Mouse (Mus musculus): ENCODE measurements around the gene Usp51. TPM values are rescaled to one million over a fixed set of nuclear protein-coding genes. Genes with fewer than 3 reads are reported as not detected.

Usp51 gene
- 0.13 and 0.18 TPM in 2 replicates for polyA plus RNA-seq (2015; fragmentation: Nextera tagmentation; extraction: Ambion mirVana)

DNA sequence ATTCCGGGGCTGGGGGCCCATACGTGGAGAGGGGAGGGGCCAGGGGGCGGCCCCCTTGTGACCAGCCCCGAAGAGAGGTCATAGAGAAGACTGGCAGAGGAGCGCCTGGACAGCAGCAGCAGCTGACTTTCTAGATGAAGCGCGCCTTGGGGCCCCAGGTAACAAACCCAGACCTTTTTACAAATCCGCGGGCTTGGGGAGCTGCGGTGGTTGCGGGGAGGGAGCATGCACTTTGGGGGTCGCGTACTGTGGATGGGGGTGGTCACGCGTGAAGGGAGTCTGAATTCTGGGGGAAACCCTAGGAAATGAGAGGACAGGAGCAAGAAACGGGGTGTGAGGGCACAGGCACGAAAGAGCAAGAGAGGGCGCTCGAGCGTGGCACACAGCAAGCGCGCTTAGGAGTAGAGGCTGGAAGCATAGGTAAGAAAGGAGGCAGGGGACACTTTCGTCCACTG is at the start of gene Usp51:
Usp51 (plus strand) TSS at position 83 of the 455 bp plus-strand sequence.

DNA sequence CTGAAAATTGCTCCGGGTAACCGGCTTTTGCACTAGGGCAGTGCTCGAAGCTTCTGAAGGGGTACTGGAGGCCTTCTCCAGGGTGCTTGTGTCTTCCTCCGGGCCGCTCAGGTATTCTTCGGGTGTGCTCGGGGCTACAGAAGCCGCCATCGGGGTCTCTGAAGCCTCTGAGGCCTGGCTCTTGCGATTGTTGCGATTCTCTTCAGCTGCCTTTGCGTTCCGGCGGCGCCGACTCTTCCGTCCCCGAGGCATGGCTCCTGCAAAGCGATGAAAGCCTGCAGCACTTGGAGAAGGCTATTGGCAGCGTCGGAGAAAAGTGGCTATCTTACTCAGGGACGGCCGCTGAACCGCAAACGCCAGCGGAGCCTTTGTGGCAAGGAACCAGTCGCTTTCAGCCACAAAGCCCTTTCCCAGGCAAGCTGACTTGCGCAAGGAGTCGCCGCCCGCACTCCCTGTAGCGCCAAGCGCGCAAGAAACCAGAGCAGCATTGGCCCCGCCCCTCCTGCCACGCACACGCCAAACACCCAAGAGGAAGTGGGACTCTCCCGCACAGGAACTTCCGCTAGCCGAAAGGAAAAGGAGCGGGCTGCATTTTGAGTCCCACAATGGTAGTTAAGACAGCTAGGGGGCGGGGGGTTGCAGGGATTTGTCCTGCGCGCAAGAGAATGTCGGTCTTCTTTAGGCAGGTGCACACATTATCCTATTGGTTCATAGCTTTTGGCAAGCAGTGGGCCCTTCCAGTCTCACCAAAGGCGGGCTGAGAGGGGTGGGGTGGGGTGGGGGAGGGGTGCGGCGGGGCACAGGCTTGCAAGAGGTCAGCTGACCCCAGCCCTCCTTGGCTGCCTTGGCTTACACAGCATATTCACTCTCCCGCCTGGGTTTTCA is 31.1 kb downstream of the Usp51 start, which contains the start of gene Mageh1:
Mageh1 (minus strand) TSS at position 489 of the 885 bp plus-strand sequence.

Other genes starting within 250 kb of the Usp51 start
- gene Shroom2, start 237.0 kb upstream of the Usp51 start, polyA plus RNA-seq (2015; fragmentation: Nextera tagmentation; extraction: Ambion mirVana): 1.9 TPM in 2 replicates
- gene Gpr143, start 224.5 kb upstream of the Usp51 start, polyA plus RNA-seq (2015; fragmentation: Nextera tagmentation; extraction: Ambion mirVana): 0.11 TPM in 1 of 2 replicates, not detected in the other
- 23.1 and 25.4 TPM in 2 replicates for gene Mageh1, start 31.1 kb downstream of the Usp51 start, polyA plus RNA-seq (2015; fragmentation: Nextera tagmentation; extraction: Ambion mirVana)
- gene Foxr2, start 112.3 kb downstream of the Usp51 start, polyA plus RNA-seq (2015; fragmentation: Nextera tagmentation; extraction: Ambion mirVana): not detected in 2 replicates
- gene Rragb, start 133.5 kb downstream of the Usp51 start, polyA plus RNA-seq (2015; fragmentation: Nextera tagmentation; extraction: Ambion mirVana): 0.17 and 0.34 TPM in 2 replicates
- gene Klf8, start 231.0 kb downstream of the Usp51 start, polyA plus RNA-seq (2015; fragmentation: Nextera tagmentation; extraction: Ambion mirVana): 0.35 and 0.61 TPM in 2 replicates

Measured in skeletal muscle tissue, postnatal 0 days (tissue).